Mouse (Mus musculus) stomach, embryonic 15.5 days (tissue): Measurements from ENCODE around the gene Lbx1. TPM values are rescaled to one million over a fixed set of nuclear protein-coding genes. Genes with fewer than 3 reads are reported as not detected.

Experiments
- ATAC-seq: fragments of 200-750 bp; cut with Nextera tagmentation; 2 replicates; pipeline ENCODE4 v1.8.0; 2017; ENCODE audit warnings: low read depth, moderate number of reproducible peaks, moderate TSS enrichment; ENCODE audit not compliant: insufficient read depth, low FRiP score
- H3K27ac ChIP-seq: fragments of 300-500 bp; sonication (generic); 2 replicates; pipeline ENCODE4 v1.5.1; 2015; ENCODE audit warnings: mild to moderate bottlenecking, inconsistent platforms
- H3K27me3 ChIP-seq: fragments of 300-500 bp; sonication (generic); replicated peaks from 2 replicates; pipeline ENCODE4 v1.6.1; 2015; ENCODE audit warnings: inconsistent platforms
- H3K36me3 ChIP-seq: fragments of 300-500 bp; sonication (generic); 2 replicates; pipeline ENCODE4 v1.6.1; 2015; ENCODE audit warnings: inconsistent platforms
- H3K4me1 ChIP-seq: fragments of 300-500 bp; sonication (generic); 2 replicates; pipeline ENCODE4 v1.6.1; 2015; ENCODE audit warnings: inconsistent platforms
- H3K4me2 ChIP-seq: fragments of 300-500 bp; sonication (generic); 2 replicates; pipeline ENCODE4 v1.6.1; 2015; ENCODE audit warnings: mild to moderate bottlenecking, inconsistent platforms
- H3K4me3 ChIP-seq: fragments of 300-500 bp; sonication (generic); replicated peaks from 2 replicates; pipeline ENCODE4 v1.5.1; 2015; ENCODE audit warnings: inconsistent platforms
- H3K9ac ChIP-seq: fragments of 300-500 bp; sonication (generic); 2 replicates; pipeline ENCODE4 v1.6.1; 2015; ENCODE audit warnings: inconsistent platforms
- H3K9me3 ChIP-seq: fragments of 300-500 bp; sonication (generic); 2 replicates; pipeline ENCODE4 v1.6.1; 2016; ENCODE audit warnings: inconsistent platforms
- WGBS: fragments of 180-500 bp; shearing (Covaris S2); methylation state at CpG from one replicate; pipeline ENCODE4 v1.1.7; 2015; 5-methylcytosine and 5-hydroxymethylcytosine counted together
- polyA plus RNA-seq: library from polyadenylated mRNA; unstranded; fragments of >200 nt; fragmentation: Nextera tagmentation; extraction: Ambion mirVana; gene quantifications from 2 replicates; pipeline ENCODE4 v1.2.1, GENCODE M21; 2015

Lbx1 gene
- polyA plus RNA-seq, 1 experiment from 2014 or later = not detected

DNA sequence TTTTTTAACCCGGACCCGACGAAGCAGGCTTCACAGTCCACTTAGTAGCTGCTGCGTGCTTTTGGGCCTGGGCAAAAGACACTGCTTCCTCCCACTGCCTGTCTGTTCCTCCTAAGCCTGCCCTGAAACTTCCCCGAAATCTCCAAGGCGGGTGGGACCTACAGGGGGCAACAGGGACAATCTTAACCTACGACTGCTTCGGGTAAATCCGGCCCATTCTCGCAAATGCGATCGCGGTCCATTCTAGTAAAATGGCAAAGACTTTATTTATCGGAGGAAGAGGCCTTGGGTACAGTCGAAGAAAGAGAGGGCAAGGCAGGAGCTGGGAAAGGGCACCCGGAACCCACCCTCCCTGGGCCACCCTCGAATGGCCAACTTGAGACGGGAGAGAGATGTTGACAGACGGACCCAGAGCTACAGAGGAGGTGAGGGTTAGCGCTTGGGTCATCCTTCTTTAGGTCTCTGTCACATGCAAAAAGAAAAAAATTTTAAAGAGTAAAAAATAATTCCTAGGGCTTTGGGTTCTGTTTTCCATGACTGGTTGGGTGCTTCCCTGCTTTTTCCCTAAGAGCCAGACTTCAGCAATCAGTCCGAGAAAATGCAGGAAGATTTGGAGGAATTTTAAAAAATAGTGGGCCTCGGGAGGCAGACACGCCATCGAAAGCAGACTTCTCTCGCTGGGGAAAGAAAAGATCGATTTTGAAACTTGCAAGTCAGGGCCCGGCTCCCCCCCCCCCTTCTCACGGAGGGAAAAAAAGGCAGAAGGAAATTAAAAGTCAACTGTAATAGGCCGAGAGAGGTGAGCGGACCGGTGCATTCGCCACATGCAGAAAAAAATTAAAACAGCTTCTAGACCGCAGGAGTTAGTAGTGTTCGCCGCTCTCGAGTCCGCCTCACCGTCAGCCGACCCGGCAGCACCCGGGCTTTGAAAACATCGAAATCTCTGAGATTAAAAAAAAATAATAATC lies 2.9 kb downstream of the Lbx1 start:
- Histone ChIP-seq H3K27ac (no peak overlapping the region), H3K4me3 (no peak overlapping the region), H3K4me1 (peaks cover 40% of the 10 kb centered on the region), H3K9ac (no peak overlapping the region), H3K27me3 (peaks cover 93% of the 10 kb centered on the region), H3K4me2 (0 out of 2 replicates have a peak overlapping the region, but pooled peaks have one; percentile 8), H3K36me3 (no peaks in the 10 kb centered on the region), H3K9me3 (no peaks in the 10 kb centered on the region)
- WGBS = 2% methylated on average over 42 of the region's 42 CpGs
- no peak for ATAC-seq

DNA sequence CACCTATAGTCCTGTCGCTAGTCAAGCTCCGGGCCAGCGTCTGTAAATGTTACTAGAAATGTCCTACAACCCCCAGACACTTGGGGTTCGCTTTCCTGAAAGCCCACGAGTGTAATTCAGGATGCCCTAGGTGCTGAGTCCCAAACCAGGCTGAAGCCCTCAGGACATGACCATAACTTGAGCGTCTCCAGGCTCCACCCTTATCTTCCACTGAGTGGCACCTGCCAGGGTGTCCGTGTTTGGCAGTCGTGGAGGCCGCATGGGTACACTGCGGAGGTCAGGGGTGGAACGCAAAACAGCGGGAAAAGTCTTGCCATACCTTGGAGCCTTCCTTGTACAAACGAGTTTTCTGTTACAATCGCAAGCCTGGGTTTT lies 3.6 kb downstream of the Lbx1 start:
- WGBS = 2% methylated on average over 14 of the region's 14 CpGs
- Histone ChIP-seq H3K4me3 (peak overlapping the region; percentile 8; the same call in 1 of the 2 replicates), H3K27ac (no peak overlapping the region), H3K4me1 (peaks cover 40% of the 10 kb centered on the region), H3K36me3 (no peaks in the 10 kb centered on the region), H3K9ac (no peak overlapping the region), H3K4me2 (no peak overlapping the region), H3K27me3 (peaks cover 93% of the 10 kb centered on the region), H3K9me3 (no peaks in the 10 kb centered on the region)
- ATAC-seq = no peak

GRCm38 (mm10) chr19:45231383-45232035 lies 4.1 kb downstream of the Lbx1 start:
- Histone ChIP-seq H3K27me3 (peaks cover 95% of the 10 kb centered on the region), H3K4me2 (peak overlapping the region; percentile 20), H3K4me3 (peak overlapping the region; percentile 8; the same call in 1 of the 2 replicates), H3K27ac (no peak overlapping the region), H3K36me3 (no peaks in the 10 kb centered on the region), H3K4me1 (peaks cover 36% of the 10 kb centered on the region), H3K9ac (no peak overlapping the region), H3K9me3 (no peaks in the 10 kb centered on the region)
- WGBS = under 1% methylated on average over 43 of the region's 44 CpGs
- no peak for ATAC-seq

- Histone ChIP-seq H3K27ac (no peak overlapping the region), H3K4me1 (peaks cover 30% of the 10 kb centered on the region), H3K27me3 (peaks cover 95% of the 10 kb centered on the region), H3K4me3 (peak overlapping the region; percentile 8; the same call in 1 of the 2 replicates), H3K36me3 (no peaks in the 10 kb centered on the region), H3K9ac (no peak overlapping the region), H3K9me3 (no peaks in the 10 kb centered on the region), H3K4me2 (peak overlapping the region; percentile 20)
- WGBS = 1% methylated on average over 44 of the region's 51 CpGs
- ATAC-seq = no peak
Observed at GRCm38 (mm10) chr19:45230848-45231382, 4.7 kb downstream of the Lbx1 start.

DNA sequence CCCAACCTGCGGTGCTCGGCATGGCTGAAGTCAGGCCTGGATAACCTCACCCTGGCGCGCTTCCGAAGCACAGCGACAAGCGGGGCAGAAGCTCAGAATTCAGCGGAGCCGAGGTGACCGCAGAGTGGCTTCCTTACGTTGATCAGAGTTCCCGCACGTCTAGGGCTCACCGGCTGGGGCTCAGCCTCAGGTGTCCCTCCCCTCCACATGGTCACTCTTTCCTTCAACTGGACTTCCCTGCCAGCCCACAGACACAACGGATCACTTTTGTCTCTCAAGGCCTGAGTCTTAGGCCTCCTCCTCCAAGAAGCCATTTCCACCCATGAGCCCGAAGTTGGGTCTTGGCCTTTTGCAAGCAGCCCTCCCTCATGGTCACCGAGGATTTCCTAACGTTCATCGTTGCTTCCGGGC lies 5.4 kb downstream of the Lbx1 start:
- H3K4me2 ChIP-seq = no peak overlapping the region
- H3K4me3 ChIP-seq = no peak overlapping the region
- H3K36me3 ChIP-seq = no peaks in the 10 kb centered on the region
- peaks cover 25% of the 10 kb centered on the region; the same call in 1 of the 2 replicates for H3K4me1 ChIP-seq
- H3K9me3 ChIP-seq = no peaks in the 10 kb centered on the region
- WGBS = 1% methylated on average over 20 of the region's 20 CpGs
- no peak overlapping the region for H3K9ac ChIP-seq
- no peak for ATAC-seq
- H3K27ac ChIP-seq = no peak overlapping the region
- H3K27me3 ChIP-seq = peaks cover 95% of the 10 kb centered on the region

GRCm38 (mm10) chr19:45229378-45230135 lies 6.1 kb downstream of the Lbx1 start:
- ATAC-seq = no peak
- Histone ChIP-seq H3K4me2 (peak overlapping the region; percentile 35), H3K4me1 (peaks cover 22% of the 10 kb centered on the region; the same call in 1 of the 2 replicates), H3K9ac (no peak overlapping the region), H3K27ac (no peak overlapping the region), H3K9me3 (no peaks in the 10 kb centered on the region), H3K36me3 (no peaks in the 10 kb centered on the region), H3K4me3 (peak overlapping the region; percentile 23; the same call in 1 of the 2 replicates), H3K27me3 (peaks cover 95% of the 10 kb centered on the region)
- WGBS = 2% methylated on average over 33 of the region's 33 CpGs

- H3K4me1 ChIP-seq = peaks cover 22% of the 10 kb centered on the region; the same call in 1 of the 2 replicates
- no peak overlapping the region for H3K4me2 ChIP-seq
- H3K27ac ChIP-seq = no peak overlapping the region
- WGBS = 2% methylated on average over 4 of the region's 4 CpGs
- ATAC-seq = no peak
- peaks cover 95% of the 10 kb centered on the region for H3K27me3 ChIP-seq
- H3K4me3 ChIP-seq = no peak overlapping the region
- no peaks in the 10 kb centered on the region for H3K36me3 ChIP-seq
- no peaks in the 10 kb centered on the region for H3K9me3 ChIP-seq
- H3K9ac ChIP-seq = no peak overlapping the region
Observed at GRCm38 (mm10) chr19:45228781-45229180, 6.8 kb downstream of the Lbx1 start.

- 12% methylated on average over 11 of the region's 12 CpGs for WGBS
- ATAC-seq = no peak
- H3K27ac ChIP-seq = no peak overlapping the region
- peaks cover 17% of the 10 kb centered on the region; the same call in 1 of the 2 replicates for H3K4me1 ChIP-seq
- no peaks in the 10 kb centered on the region for H3K36me3 ChIP-seq
- no peak overlapping the region for H3K9ac ChIP-seq
- H3K4me2 ChIP-seq = no peak overlapping the region
- H3K27me3 ChIP-seq = peaks cover 96% of the 10 kb centered on the region
- no peak overlapping the region for H3K4me3 ChIP-seq
- H3K9me3 ChIP-seq = no peaks in the 10 kb centered on the region
Observed at GRCm38 (mm10) chr19:45228097-45228496, 7.5 kb downstream of the Lbx1 start.

DNA sequence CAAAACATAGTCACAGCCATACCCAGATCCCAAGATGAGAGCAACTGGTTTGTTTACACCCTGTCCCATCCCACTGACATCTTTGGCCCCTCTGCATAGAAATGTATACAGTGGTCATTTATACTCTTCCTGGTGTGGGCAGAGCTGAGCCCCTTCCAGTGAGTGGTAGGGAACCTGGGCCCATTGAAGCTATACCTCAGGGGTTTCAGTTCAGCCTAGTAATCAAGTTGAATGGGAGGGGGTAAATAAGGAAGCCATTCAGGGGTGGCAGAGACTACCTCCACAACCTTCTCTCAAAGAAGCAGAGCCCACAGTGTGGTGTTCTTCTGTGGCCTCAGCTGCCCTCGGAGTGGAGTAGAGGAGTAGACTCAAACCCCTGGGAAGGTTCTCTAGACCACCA lies 7.9 kb downstream of the Lbx1 start:
- Histone ChIP-seq H3K27ac (no peak overlapping the region), H3K9me3 (no peaks in the 10 kb centered on the region), H3K9ac (no peak overlapping the region), H3K4me1 (peaks cover 17% of the 10 kb centered on the region; the same call in 1 of the 2 replicates), H3K36me3 (no peaks in the 10 kb centered on the region), H3K4me3 (no peak overlapping the region), H3K27me3 (peaks cover 99% of the 10 kb centered on the region), H3K4me2 (no peak overlapping the region)
- WGBS = 6% methylated on average over 1 of the region's 1 CpGs
- no peak for ATAC-seq

- Histone ChIP-seq H3K4me3 (no peak overlapping the region), H3K27me3 (peaks cover 99% of the 10 kb centered on the region), H3K9me3 (no peaks in the 10 kb centered on the region), H3K9ac (no peak overlapping the region), H3K4me2 (no peak overlapping the region), H3K27ac (no peak overlapping the region), H3K36me3 (no peaks in the 10 kb centered on the region), H3K4me1 (peaks cover 17% of the 10 kb centered on the region; the same call in 1 of the 2 replicates)
- WGBS = 6% methylated on average over 3 of the region's 3 CpGs
- ATAC-seq = no peak
Observed at GRCm38 (mm10) chr19:45227049-45227448, 8.6 kb downstream of the Lbx1 start.

GRCm38 (mm10) chr19:45226246-45226645 lies 9.4 kb downstream of the Lbx1 start:
- Histone ChIP-seq H3K4me3 (no peak overlapping the region), H3K4me1 (peaks cover 11% of the 10 kb centered on the region; the same call in 1 of the 2 replicates), H3K9ac (no peak overlapping the region), H3K4me2 (no peak overlapping the region), H3K27me3 (peaks cover 99% of the 10 kb centered on the region), H3K9me3 (no peaks in the 10 kb centered on the region), H3K27ac (no peak overlapping the region), H3K36me3 (no peaks in the 10 kb centered on the region)
- no peak for ATAC-seq
- 3% methylated on average over 8 of the region's 8 CpGs for WGBS
